Mouse (Mus musculus): ENCODE data around the gene 9130023H24Rik.

DNA sequence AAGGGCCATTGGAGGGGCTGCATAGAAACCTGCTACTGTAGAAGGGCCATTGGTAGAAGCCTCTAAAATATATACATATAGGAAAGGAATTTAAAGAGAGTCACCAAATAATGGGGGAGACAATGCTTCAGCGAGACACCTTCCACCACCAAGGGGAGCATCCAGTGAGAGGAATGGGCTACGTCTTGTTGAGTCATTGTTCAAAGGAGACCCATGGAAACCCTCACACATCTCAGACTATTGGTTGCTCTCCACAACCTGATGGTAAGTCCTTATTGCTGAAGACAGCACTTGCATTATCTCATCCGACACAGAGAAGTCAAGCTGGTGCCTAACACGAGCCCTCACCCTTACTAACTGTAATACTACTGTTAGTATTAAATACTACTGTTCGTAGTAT lies 17.9 kb upstream of the 9130023H24Rik start:
- TF ChIP-seq GATA1 (IDR thresholded peaks at IDR 0.05; ENCODE audit: borderline replicate concordance, low read length) (no peak), FLI1 (IDR thresholded peaks at IDR 0.05; ENCODE audit: low read length) (no peak)

All from megakaryocyte, embryonic 14.5 days (primary cell).